Mouse (Mus musculus): ENCODE measurements around the gene Ces2e.
"Not testable (repeated sequence)": the region's sequence is repeated elsewhere in the genome, so short reads cannot be mapped to it uniquely, and the experiment has no call there.

DNA sequence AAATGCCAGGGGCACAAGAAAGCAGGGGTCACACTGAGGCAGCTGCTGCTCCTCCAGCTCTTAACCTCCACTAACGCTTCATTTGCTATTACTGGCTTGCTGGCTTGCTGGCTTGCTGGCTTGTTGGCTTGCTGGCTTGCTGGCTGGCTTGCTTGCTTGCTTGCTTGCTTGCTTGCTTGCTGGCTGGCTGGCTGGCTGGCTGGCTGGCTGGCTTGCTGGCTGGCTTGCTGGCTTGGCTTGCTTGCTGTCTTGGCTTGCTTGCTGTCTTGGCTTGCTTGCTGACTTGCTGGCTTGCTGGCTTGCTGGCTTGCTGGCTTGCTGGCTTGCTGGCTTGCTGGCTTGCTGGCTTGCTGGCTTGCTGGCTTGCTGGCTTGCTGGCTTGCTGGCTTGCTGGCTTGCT lies 17.0 kb upstream of the Ces2e start:
- TF ChIP-seq CTCF (IDR thresholded peaks at IDR 0.05; ENCODE audit: control insufficient read depth, insufficient read depth, low read length); POLR2A (IDR thresholded peaks at IDR 0.05; ENCODE audit: borderline replicate concordance, control insufficient read depth, low read depth, low read length): not testable (repeated sequence)
